ENCODE assay signal across 34 mouse cellular contexts in genomic region chr4:133435921-133436320, GRCm38 (mm10). TPM values are rescaled to one million over a fixed set of nuclear protein-coding genes. Genes with fewer than 3 reads are reported as not detected.
"Had no signal": no experiment of that assay in that cellular context is flagged by ENCODE, and none has a peak within 500 bp of the region (broad histone marks: within the 10 kb centered on the region; RNA-seq: fewer than 3 reads in every experiment).

No protein-coding gene starts in this region.

- H3K4me3 ChIP-seq: heart, embryonic 12.5 days; heart, embryonic 13.5 days; heart, embryonic 15.5 days; hindbrain, embryonic 10.5 days; hindbrain, embryonic 12.5 days; hindbrain, embryonic 13.5 days; hindbrain, embryonic 15.5 days; intestine, embryonic 15.5 days; kidney, embryonic 15.5 days; layer of hippocampus, adult 2 months; left cerebral cortex, adult 2 months had no signal

- H3K27ac ChIP-seq: heart, embryonic 13.5 days; heart, embryonic 15.5 days; hindbrain, embryonic 10.5 days; hindbrain, embryonic 12.5 days; hindbrain, embryonic 13.5 days; hindbrain, embryonic 14.5 days; hindbrain, embryonic 15.5 days; hindbrain, postnatal 0 days; intestine, embryonic 15.5 days; kidney, embryonic 15.5 days; kidney, postnatal 0 days; layer of hippocampus, adult 2 months; left cerebral cortex, adult 2 months had no signal

- DNase-seq: heart, postnatal 10 days; heart, postnatal 14 days; heart, postnatal 36 days; heart, postnatal 4 days; kidney, adult 11 months; kidney, adult 18-20 months; kidney, adult 2 months; kidney, adult 8-10 months; kidney, adult 9 months; kidney, postnatal 10 days; kidney, postnatal 14 days; kidney, postnatal 25 days; kidney, postnatal 36 days; kidney, postnatal 4 days; layer of hippocampus, adult 9-11 months; layer of hippocampus, postnatal 36 days had no signal

- H3K9ac ChIP-seq: heart, embryonic 12.5 days; heart, embryonic 13.5 days; heart, embryonic 15.5 days; hindbrain, embryonic 12.5 days; hindbrain, embryonic 13.5 days; hindbrain, embryonic 14.5 days; hindbrain, embryonic 15.5 days; intestine, embryonic 15.5 days; kidney, embryonic 15.5 days had no signal

- H3K27me3 ChIP-seq: heart, embryonic 15.5 days; hindbrain, embryonic 12.5 days; hindbrain, embryonic 13.5 days; hindbrain, embryonic 15.5 days; intestine, embryonic 15.5 days; kidney, embryonic 15.5 days had no signal

- H3K36me3 ChIP-seq: heart, embryonic 12.5 days; heart, embryonic 13.5 days; heart, embryonic 15.5 days; hindbrain, embryonic 10.5 days; hindbrain, embryonic 12.5 days; hindbrain, embryonic 13.5 days; hindbrain, embryonic 15.5 days; intestine, embryonic 15.5 days; kidney, embryonic 15.5 days had no signal

RNA-seq across cellular contexts. Expression of gene Tent5b, which starts 44.0 kb away (rescaled TPM):
- total RNA-seq: hematopoietic stem cell, adult 5-6 weeks; layer of hippocampus, adult 18-20 months; layer of hippocampus, adult 2 months; layer of hippocampus, postnatal 25 days; layer of hippocampus, postnatal 36 days; left cerebral cortex, adult 2 months had no signal
- polyA plus RNA-seq: inflammation-experienced regulatory T-cells, adult 6 months had no signal
